Mouse (Mus musculus): ENCODE measurements around the gene Cep128.

Cep128 gene

GRCm38 (mm10) chr12:91184616-91185015 is 199.6 kb downstream of the Cep128 start:
- DNase-seq (ENCODE audit: extremely low read depth, low read depth, low spot score) = no peak

DNA sequence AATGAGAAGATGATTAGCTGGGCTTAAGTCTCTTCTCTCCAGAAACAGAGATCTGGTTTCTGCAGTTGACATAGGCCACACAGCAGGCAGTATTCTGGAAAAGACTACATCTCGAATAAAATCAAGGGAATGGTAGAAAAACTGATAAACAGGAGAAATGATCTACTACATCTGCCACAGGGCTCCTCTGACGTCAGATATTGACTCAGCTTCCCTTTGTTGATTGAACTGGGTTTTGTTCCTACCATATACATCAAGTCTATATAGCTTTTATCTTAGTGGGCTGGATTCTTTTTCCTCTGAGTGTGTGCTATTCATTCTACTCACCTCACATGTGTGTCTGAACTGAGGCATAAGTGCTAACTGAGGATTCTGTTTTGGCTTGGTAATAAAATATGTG is 200.3 kb downstream of the Cep128 start:
- no peak for DNase-seq (ENCODE audit: extremely low read depth, low read depth, low spot score)

- DNase-seq (ENCODE audit: extremely low read depth, low read depth, low spot score) = no peak
Observed at GRCm38 (mm10) chr12:91183304-91183855, 200.8 kb downstream of the Cep128 start.

- DNase-seq (ENCODE audit: extremely low read depth, low read depth, low spot score) = no peak
Observed at GRCm38 (mm10) chr12:91176808-91177526, 207.2 kb downstream of the Cep128 start.

- DNase-seq (ENCODE audit: extremely low read depth, low read depth, low spot score) = no peak
Observed at GRCm38 (mm10) chr12:91171613-91172012, 212.6 kb downstream of the Cep128 start.

- DNase-seq (ENCODE audit: extremely low read depth, low read depth, low spot score) = no peak
Observed at GRCm38 (mm10) chr12:91161015-91161730, 223.0 kb downstream of the Cep128 start.

DNA sequence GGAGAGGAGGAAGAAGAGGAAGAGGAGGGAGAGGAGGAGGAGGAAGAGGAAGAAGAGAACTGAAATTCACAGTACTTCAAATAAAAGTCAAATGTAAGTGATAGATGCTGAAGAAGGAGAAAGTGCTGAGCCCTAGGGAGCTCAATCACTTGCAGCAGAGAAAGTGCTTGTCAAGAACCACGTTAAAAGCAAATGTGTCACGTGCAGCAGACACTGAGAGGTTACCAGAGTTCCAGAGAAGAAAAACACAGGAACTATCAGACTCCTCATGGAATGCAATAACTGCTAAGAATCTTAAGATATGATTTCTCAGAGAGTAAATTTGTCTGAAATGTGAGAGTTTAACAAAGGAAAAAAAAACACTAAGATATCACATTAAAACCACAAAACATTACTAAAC is 225.7 kb downstream of the Cep128 start:
- no peak for DNase-seq (ENCODE audit: extremely low read depth, low read depth, low spot score)

- DNase-seq (ENCODE audit: extremely low read depth, low read depth, low spot score) = no peak
Observed at GRCm38 (mm10) chr12:91154052-91154451, 230.2 kb downstream of the Cep128 start.

DNA sequence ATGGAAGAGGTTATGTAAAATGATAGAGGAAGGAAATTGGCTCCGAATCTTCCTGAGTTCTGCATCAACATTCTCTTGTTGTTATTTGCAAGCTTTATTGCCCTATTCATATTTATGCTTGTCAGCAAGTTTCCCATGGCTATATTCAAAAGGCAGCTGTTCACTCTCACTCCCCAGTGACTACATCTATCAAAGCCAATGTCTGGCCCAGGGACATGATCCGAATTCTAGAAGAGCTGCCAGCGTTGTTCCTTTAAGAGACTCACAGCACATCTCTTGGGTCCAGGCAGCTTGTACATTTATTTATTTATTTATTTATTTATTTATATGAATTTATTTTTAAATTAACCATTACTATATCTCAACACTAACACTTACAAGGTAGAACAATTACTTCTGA is 235.1 kb downstream of the Cep128 start:
- no peak for DNase-seq (ENCODE audit: extremely low read depth, low read depth, low spot score)

DNA sequence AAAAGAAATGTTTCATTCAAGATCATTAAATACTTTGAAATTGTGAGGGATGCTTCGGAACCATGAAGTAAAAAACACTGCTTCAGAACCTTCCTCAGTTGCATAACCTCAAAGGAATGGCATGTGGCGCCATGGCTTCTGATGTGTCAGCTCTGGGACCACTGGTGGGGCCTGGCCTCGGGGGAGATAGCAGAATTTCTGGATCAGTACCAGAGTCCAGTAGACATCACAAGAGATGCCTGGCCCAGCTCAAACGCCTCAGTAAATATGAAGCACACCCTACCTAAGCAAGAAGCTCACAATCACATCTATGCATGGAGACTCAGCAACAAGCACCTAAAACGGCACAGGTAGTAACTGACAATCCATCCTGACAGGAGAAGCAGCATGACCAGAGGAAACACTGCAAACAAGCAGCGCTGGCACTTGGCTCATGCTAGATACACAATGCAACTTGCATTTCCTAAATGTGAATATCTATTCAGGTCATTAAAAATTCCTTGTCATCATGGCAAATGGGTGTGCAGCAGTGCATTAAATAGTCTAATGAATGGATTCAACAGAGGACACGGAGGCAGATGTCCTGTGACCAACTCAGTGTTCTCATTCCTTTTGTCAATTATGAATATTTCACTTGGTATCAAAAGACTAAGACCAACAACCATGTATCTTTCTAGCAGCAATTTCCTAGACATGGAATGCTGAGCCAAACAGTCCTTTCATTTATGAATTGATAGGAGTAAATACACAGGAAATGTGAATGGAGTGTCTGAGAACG is 249.3 kb downstream of the Cep128 start:
- DNase-seq (ENCODE audit: extremely low read depth, low read depth, low spot score) = no peak

GRCm38 (mm10) chr12:91115054-91115453 is 269.2 kb downstream of the Cep128 start:
- no peak for DNase-seq (ENCODE audit: extremely low read depth, low read depth, low spot score)

DNA sequence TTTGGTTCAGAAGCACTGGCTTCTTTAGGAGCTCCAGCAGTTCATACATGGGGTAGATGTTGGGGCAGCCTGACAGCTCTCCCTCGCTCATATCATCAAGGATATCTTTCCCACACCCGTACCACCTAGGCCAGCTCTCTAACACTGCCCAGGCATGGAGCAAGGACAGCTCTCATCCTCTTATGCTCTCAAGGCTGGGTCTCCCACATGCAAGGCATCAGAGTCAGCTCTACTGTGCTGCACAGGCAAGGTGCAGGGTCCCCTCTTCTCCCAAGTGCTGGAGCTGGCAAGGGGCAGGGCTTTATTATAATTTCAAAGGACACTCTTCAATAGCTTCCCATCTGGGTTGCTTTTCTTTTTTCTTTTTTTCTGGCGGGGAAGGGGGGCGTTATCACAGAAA is 280.9 kb downstream of the Cep128 start:
- DNase-seq (ENCODE audit: extremely low read depth, low read depth, low spot score) = no peak

DNA sequence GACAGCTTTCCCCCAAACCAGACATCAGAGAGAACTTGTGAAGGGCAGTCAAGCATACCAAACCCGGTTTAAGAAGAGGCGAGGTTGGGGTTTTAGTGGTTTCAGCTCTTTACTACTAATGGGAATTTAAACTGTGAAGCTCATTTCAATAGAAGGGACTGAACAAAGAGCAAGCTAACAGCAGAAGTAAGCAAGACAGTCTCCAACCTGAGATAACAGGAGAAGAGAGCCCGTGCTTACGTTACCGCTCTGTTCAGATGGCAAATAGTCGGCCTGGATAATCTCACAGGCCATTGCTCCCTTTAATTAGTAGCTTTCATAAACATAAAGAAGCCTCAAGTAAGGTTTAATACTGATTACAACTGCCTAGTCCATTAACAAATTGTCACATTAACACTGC is 286.3 kb downstream of the Cep128 start:
- no peak for DNase-seq (ENCODE audit: extremely low read depth, low read depth, low spot score)

GRCm38 (mm10) chr12:91096197-91096596 is 288.0 kb downstream of the Cep128 start:
- no peak for DNase-seq (ENCODE audit: extremely low read depth, low read depth, low spot score)

GRCm38 (mm10) chr12:91088271-91088670 is 295.9 kb downstream of the Cep128 start:
- DNase-seq (ENCODE audit: extremely low read depth, low read depth, low spot score) = no peak

DNA sequence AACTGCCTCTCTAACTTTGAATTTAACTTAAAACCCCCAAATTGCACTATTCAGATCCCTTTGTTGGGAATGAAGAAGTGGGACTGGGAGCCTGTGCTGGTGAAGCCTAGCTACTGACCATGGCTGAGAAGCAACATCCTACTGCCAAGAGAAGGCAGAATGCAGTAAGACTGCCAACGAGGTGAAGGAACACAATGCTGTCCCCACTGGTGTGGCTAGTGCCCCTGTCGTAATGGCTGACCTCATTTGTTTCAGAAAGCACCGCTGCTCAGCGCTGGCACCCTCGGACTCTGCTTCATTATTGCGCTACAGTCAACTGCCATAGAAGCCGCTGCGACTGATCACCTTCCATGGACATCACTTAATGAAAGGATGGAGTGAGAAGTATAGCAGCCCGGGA is 298.2 kb downstream of the Cep128 start:
- no peak for DNase-seq (ENCODE audit: extremely low read depth, low read depth, low spot score)

DNA sequence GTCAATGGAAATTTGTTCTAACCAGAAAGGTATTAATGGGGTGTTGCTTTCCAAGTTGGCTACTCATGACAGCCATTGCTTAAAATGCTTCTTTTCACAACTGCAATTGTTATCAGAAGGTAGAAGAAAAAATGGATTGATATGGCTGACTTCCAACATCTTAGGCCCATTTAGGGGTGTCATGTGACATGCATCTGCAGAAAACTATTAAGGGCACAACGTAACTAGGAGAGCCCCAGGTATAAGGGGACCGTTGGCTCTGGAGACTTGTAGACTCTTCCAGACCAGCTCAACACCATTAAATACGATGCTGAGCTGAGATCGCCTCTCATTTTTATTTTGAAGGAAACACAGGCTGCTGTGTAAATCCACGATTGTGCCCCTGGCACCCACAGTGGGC is 308.6 kb downstream of the Cep128 start:
- DNase-seq (ENCODE audit: extremely low read depth, low read depth, low spot score) = no peak

DNA sequence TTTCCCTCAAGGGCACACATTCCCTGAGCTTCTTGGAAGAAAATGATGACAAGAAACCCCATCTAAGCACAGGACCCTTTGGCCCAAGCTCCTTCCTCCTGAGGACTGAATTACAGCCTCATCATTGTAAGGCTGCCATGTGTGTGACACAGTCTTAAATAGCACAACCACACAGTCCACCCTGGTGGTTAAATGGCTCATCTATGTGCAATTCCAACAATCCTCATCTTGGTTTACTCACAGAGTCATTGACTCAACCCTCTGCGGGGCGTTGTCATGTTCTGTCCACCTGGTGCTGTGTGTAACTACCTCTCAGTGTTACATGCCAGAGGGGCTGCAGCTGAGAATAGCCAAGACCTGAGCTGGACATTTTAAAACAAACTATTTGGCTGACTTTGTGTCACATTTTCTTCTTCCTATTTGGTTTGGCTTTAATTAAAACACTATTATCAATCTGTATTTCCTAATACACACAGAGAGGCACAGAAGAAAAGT is 313.6 kb downstream of the Cep128 start:
- no peak for DNase-seq (ENCODE audit: extremely low read depth, low read depth, low spot score)

- no peak for DNase-seq (ENCODE audit: extremely low read depth, low read depth, low spot score)
Observed at GRCm38 (mm10) chr12:91067083-91067441, 317.1 kb downstream of the Cep128 start.

- no peak for DNase-seq (ENCODE audit: extremely low read depth, low read depth, low spot score)
Observed at GRCm38 (mm10) chr12:91066286-91067082, 317.7 kb downstream of the Cep128 start.

DNA sequence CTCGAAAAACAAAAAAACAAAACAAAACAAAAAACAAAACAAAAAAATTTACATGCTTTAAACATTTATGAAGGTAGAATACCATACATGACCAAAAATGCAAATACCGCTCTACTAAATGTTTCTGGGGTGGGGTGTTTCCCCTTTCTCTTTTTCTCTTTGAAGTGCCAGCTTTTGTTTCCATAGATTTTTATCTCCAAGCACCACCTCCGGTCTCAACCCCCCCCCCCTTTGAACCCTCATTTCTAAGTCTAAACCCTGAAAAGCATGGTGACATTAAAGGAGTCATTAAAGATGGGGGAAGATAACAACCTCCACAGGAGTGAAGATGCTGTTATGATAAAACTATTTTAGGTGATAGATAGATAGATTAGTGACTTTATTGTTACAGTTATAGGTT is 318.8 kb downstream of the Cep128 start:
- no peak for DNase-seq (ENCODE audit: extremely low read depth, low read depth, low spot score)

Data from fat pad, adult 2 months (tissue).